Mouse (Mus musculus): ENCODE results near the gene Usp50. TPM values are rescaled to one million over a fixed set of nuclear protein-coding genes. Genes with fewer than 3 reads are reported as not detected.

Gene Usp50
- total and polyA plus RNA-seq, 3 experiments: 0.37 to 3.2 (median 0.89) TPM

DNA sequence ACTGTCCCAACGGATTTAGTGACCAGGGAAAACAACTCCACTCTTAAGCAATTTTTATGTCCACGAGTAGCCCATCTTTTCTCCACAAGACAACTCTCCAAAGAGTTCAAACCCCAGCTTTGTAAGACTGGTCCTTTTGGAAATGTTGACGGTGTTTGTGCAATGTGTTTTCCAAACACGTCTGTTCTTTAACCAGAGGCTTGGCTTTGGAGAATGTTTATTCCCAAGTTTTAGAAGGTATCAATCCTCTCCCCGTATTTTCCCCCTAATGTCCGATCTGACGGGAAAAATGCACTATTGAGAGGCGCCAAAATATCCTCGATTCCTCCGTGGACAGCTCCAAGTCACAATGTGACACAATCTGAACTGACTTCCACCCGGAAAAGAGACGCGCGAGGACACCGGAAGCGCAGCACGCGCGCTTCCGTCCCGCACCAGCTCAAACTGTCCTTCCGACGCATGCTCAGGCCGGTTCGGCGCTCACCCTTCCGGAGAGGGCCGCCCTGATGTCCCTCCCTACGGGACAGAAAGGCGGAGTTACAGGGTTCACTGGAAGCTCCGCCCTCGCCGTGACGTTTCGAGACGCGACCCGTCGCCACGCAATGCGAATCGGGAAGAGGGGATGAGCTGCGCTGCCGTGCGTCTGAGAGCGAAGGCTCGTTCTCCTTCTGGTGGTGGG lies 76.4 kb downstream of the Usp50 start, which contains the start of gene Usp8:
Gene Usp8 (plus strand): TSS at position 570 of the 679 bp plus-strand sequence.
- peak; percentile 98 for TF ChIP-seq ELF1 (IDR thresholded peaks at IDR 0.05; ENCODE audit: low read depth, low read length)
- TF ChIP-seq MAX (IDR thresholded peaks at IDR 0.05; ENCODE audit: low read length): peak; percentile 73; the same call in 1 of the 2 replicates
- peak; percentile 91 for TF ChIP-seq ZMIZ1 (IDR thresholded peaks at IDR 0.05; ENCODE audit: low read depth, low read length)
- no peak for TF ChIP-seq CTCF (conservative IDR thresholded peaks at IDR 0.05 in 1 of 2, IDR thresholded peaks at IDR 0.05 in 1 of 2; ENCODE audit: low read depth in 2 of 2, low read length in 2 of 2)
- TF ChIP-seq TBP (conservative IDR thresholded peaks at IDR 0.05; ENCODE audit: low read depth, low read length): peak; percentile 79
- TF ChIP-seq SIN3A (IDR thresholded peaks at IDR 0.05; ENCODE audit: low read length): peak; percentile 85; the same call in 1 of the 2 replicates
- TF ChIP-seq MYC (IDR thresholded peaks at IDR 0.05; ENCODE audit: low read depth, low read length): peak; percentile 23; the same call in 1 of the 2 replicates
- no peak for TF ChIP-seq ZC3H11A (IDR thresholded peaks at IDR 0.05; ENCODE audit: low read depth, low read length)
- TF ChIP-seq NELFE (IDR thresholded peaks at IDR 0.05; ENCODE audit: low read depth, low read length): peak; percentile 91
- peak; percentile 75; the same call in 1 of the 2 replicates for TF ChIP-seq KAT2A (IDR thresholded peaks at IDR 0.05; ENCODE audit: insufficient replicate concordance, low read length)
- no peak for TF ChIP-seq USF2 (conservative IDR thresholded peaks at IDR 0.05; ENCODE audit: low read depth, low read length)
- 0 out of 2 replicates have a peak, but pooled peaks have one; percentile 28 for TF ChIP-seq MEF2A (IDR thresholded peaks at IDR 0.05; ENCODE audit: borderline replicate concordance, low read depth, low read length)
- peak; percentile 86 for TF ChIP-seq UBTF (IDR thresholded peaks at IDR 0.05; ENCODE audit: low read depth, low read length)
- TF ChIP-seq NRF1 (IDR thresholded peaks at IDR 0.05; ENCODE audit: low read depth, low read length): peak; percentile 99
- TF ChIP-seq RAD21 (IDR thresholded peaks at IDR 0.05; ENCODE audit: low read depth, low read length): no peak
- peak; percentile 74; the same call in 1 of the 2 replicates for TF ChIP-seq MXI1 (IDR thresholded peaks at IDR 0.05; ENCODE audit: low read depth, low read length)
- TF ChIP-seq POLR2AphosphoS2 (IDR thresholded peaks at IDR 0.05; ENCODE audit: low read depth, low read length): peak; percentile 62; the same call in 1 of the 2 replicates
- TF ChIP-seq POLR2A (IDR thresholded peaks at IDR 0.05; ENCODE audit: low read depth, low read length): peak; percentile 94
- TF ChIP-seq HCFC1 (IDR thresholded peaks at IDR 0.05; ENCODE audit: low read depth, low read length): peak; percentile 87
- TF ChIP-seq TCF12 (IDR thresholded peaks at IDR 0.05; ENCODE audit: low read depth, low read length): peak; percentile 74; the same call in 1 of the 2 replicates
- TF ChIP-seq MAZ (IDR thresholded peaks at IDR 0.05; ENCODE audit: low read depth, low read length): peak; percentile 81; the same call in 1 of the 2 replicates
- TF ChIP-seq BHLHE40 (IDR thresholded peaks at IDR 0.05; ENCODE audit: low read depth, low read length): peak; percentile 69
- 0 out of 2 replicates have a peak, but pooled peaks have one; percentile 4 for TF ChIP-seq ETS1 (conservative IDR thresholded peaks at IDR 0.05; ENCODE audit: low read depth, low read length)
- peak; percentile 34; the same call in 1 of the 2 replicates for TF ChIP-seq IRF4 (IDR thresholded peaks at IDR 0.05; ENCODE audit: low read depth, low read length)
- no peak for TF ChIP-seq USF1 (IDR thresholded peaks at IDR 0.05; ENCODE audit: low read depth, low read length)
- Histone ChIP-seq H3K4me1 (ENCODE audit: control insufficient read depth in 1 of 2, insufficient read depth in 2 of 2) (peaks cover 2 to 11% of the 10 kb centered on the region in 2 experiments; a peak in 2 of 4 replicates), H3K27me3 (replicated peaks) (no peaks in the 10 kb centered on the region), H3K27ac (ENCODE audit: insufficient read depth, low read depth) (0 out of 2 replicates have a peak within 1 kb of the TSS, but pooled peaks have one; percentile 32), H3K9me3 (replicated peaks; ENCODE audit: low read length) (peaks cover 10% of the 10 kb centered on the region), H3K4me2 (ENCODE audit: insufficient read depth, low read depth, poor library complexity, severe bottlenecking) (peak within 1 kb of the TSS; percentile 100), H3K9ac (ENCODE audit: insufficient read depth, low read depth) (peak within 1 kb of the TSS; percentile 72), H3K79me2 (replicated peaks; ENCODE audit: control insufficient read depth, extremely low read depth, insufficient read depth, poor library complexity, severe bottlenecking) (peaks cover 23% of the 10 kb centered on the region), H3K36me3 (replicated peaks in 1 of 2; ENCODE audit: control insufficient read depth in 1 of 2, insufficient read depth in 1 of 2, low read length in 1 of 2) (peaks cover under 1 to 11% of the 10 kb centered on the region in 2 experiments), H3K4me3 (replicated peaks in 1 of 3; ENCODE audit: low read depth in 2 of 3, low read length in 2 of 3, poor library complexity in 1 of 3) (peak within 1 kb of the TSS; percentile 82 to 99 (median 94))
- dilution Hi-C loops (cut with MboI; ENCODE audit: extremely low pct_ligation_motif_present, extremely low pct_unique_long_range_greater_than_20kb, low sequenced_read_pairs): no loop called here
- DNase-seq (ENCODE audit: extremely low read depth): peak; percentile 98
- in situ Hi-C loops (cut with MboI; ENCODE audit: low pct_ligation_motif_present, low pct_unique_long_range_greater_than_20kb, low sequenced_read_pairs): no loop called here
